Mouse (Mus musculus) heart, postnatal 14 days (tissue): ENCODE results near the gene Gm2663. TPM values are rescaled to one million over a fixed set of nuclear protein-coding genes. Genes with fewer than 3 reads are reported as not detected.
"Not testable (repeated sequence)": the region's sequence is repeated elsewhere in the genome, so short reads cannot be mapped to it uniquely, and the experiment has no call there.

ENCODE experiments used
- DNase-seq, 2 experiments: peaks; one replicate each; pipeline ENCODE4 v3.0.0; 2021 to 2022
- intact Hi-C: fragments of 180-260 bp; cut with DNase I; formaldehyde crosslinking; loops from one replicate; pipeline ENCODE4 v1.15.1; 2025
- long read RNA-seq, 2 experiments: library from polyadenylated mRNA; stranded (forward); transcript quantifications; one replicate each; pipeline ENCODE4 v2.0.0; 2021
- total RNA-seq, 2 experiments: library from RNA; stranded (reverse); gene quantifications; 2 replicates each; pipeline ENCODE4 v1.2.3; 2021

Gm2663 gene
- not detected for total RNA-seq
- long read RNA-seq, experiment 1 = 0 reads
- long read RNA-seq, experiment 2 = 0 reads

GRCm38 (mm10) chr6:40999379-40999778 is at the start of gene Gm2663:
Gene Gm2663 (minus strand): TSS chr6:40999479.
- intact Hi-C loops, DNase-seq: not testable (repeated sequence)

GRCm38 (mm10) chr6:41048602-41049001 is 49.3 kb upstream of the Gm2663 start:
- intact Hi-C loops = no loop called here
- no peak for DNase-seq

GRCm38 (mm10) chr6:41047961-41048360 is 48.7 kb upstream of the Gm2663 start:
- intact Hi-C loops = no loop called here
- no peak for DNase-seq

- no peak for DNase-seq
- intact Hi-C loops = no loop called here
Measured at GRCm38 (mm10) chr6:41047202-41047601, 47.9 kb upstream of the Gm2663 start.

GRCm38 (mm10) chr6:41046553-41046952 is 47.3 kb upstream of the Gm2663 start:
- intact Hi-C loops = no loop called here
- no peak for DNase-seq

- no peak for DNase-seq
- intact Hi-C loops = no loop called here
Measured at GRCm38 (mm10) chr6:41044753-41045152, 45.5 kb upstream of the Gm2663 start.

GRCm38 (mm10) chr6:41044314-41044713 is 45.0 kb upstream of the Gm2663 start:
- intact Hi-C loops = no loop called here

GRCm38 (mm10) chr6:41035409-41035808 is 36.1 kb upstream of the Gm2663 start, which contains the start of gene 2210010C04Rik:
Gene 2210010C04Rik (minus strand): TSS chr6:41035509.
- DNase-seq = no peak

More at GRCm38 (mm10) chr6:41044314-41044713, 45.0 kb upstream of the Gm2663 start:
- no peak for DNase-seq

GRCm38 (mm10) chr6:41032802-41033201 is 33.5 kb upstream of the Gm2663 start:
- intact Hi-C loops = no loop called here
- no peak for DNase-seq

More at GRCm38 (mm10) chr6:41035409-41035808, 36.1 kb upstream of the Gm2663 start, which contains the start of gene 2210010C04Rik:
- intact Hi-C loops = no loop called here

- intact Hi-C loops = no loop called here
Measured at GRCm38 (mm10) chr6:41032231-41032630, 33.0 kb upstream of the Gm2663 start.

GRCm38 (mm10) chr6:41030821-41031220 is 31.5 kb upstream of the Gm2663 start:
- intact Hi-C loops = no loop called here
- DNase-seq = no peak

More at GRCm38 (mm10) chr6:41032231-41032630, 33.0 kb upstream of the Gm2663 start:
- no peak for DNase-seq

GRCm38 (mm10) chr6:41027053-41027452 is 27.8 kb upstream of the Gm2663 start:
- intact Hi-C loops = no loop called here
- peak; percentile 44 to 51 for DNase-seq

GRCm38 (mm10) chr6:41025873-41026650 is 26.8 kb upstream of the Gm2663 start:
- intact Hi-C loops = no loop called here

GRCm38 (mm10) chr6:41019140-41019539 is 19.9 kb upstream of the Gm2663 start:
- intact Hi-C loops = no loop called here
- DNase-seq = no peak

More at GRCm38 (mm10) chr6:41025873-41026650, 26.8 kb upstream of the Gm2663 start:
- DNase-seq = no peak

GRCm38 (mm10) chr6:41018629-41019028 is 19.4 kb upstream of the Gm2663 start:
- no peak for DNase-seq
- intact Hi-C loops = no loop called here

- no peak for DNase-seq
- intact Hi-C loops = no loop called here
Measured at GRCm38 (mm10) chr6:41015065-41015464, 15.8 kb upstream of the Gm2663 start.

- DNase-seq, intact Hi-C loops: not testable (repeated sequence)
Measured at GRCm38 (mm10) chr6:40964454-40964853, 34.8 kb downstream of the Gm2663 start, which contains the start of gene 1810009J06Rik. Gene 1810009J06Rik (plus strand): TSS chr6:40964754.

GRCm38 (mm10) chr6:40953716-40954115 is 45.6 kb downstream of the Gm2663 start:
- intact Hi-C loops = no loop called here
- DNase-seq = no peak

GRCm38 (mm10) chr6:40951770-40952169 is 47.5 kb downstream of the Gm2663 start, which contains the start of gene Gm4744:
Gene Gm4744 (minus strand): TSS chr6:40951870.
- DNase-seq = no peak
- intact Hi-C loops = no loop called here
